Mouse (Mus musculus): ENCODE measurements around the gene L1td1.

DNA sequence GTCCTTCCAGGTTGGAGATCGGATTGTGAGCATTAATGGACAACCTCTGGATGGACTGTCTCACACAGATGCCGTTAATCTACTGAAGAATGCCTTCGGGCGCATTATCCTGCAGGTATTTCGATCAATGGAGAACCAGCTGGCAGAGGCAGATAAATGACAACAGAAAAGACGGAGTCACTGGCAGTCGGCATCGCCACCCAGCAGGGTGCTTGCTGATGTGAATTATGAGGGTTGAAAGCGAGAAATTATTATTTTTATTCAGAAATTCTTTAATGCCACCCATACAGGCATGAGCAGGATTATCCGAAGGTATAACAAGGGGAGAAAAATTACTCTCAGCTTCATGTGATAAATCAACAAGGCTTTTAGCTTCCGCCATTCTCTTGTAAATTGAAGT, 38.4 kb upstream of the L1td1 start:
- TF ChIP-seq CTCF (IDR thresholded peaks at IDR 0.05; ENCODE audit: extremely low read depth, insufficient read depth, low read length) (no peak), POLR2A (IDR thresholded peaks at IDR 0.05; ENCODE audit: extremely low read depth, insufficient read depth, low read length) (no peak)
